Mouse (Mus musculus) MEL (cell line): ENCODE results near the gene Scaf11. TPM values are rescaled to one million over a fixed set of nuclear protein-coding genes. Genes with fewer than 3 reads are reported as not detected.

ENCODE experiments used
- DNase-seq: peaks from one replicate; pipeline ENCODE4 v3.0.0; 2011; ENCODE audit warnings: low read depth, low spot score
- H3K27ac ChIP-seq: 2 replicates; pipeline ENCODE4 v1.5.1; 2012; ENCODE audit warnings: low read depth, mild to moderate bottlenecking, control low read depth, low read length, moderate library complexity; ENCODE audit not compliant: control insufficient read depth
- H3K27me3 ChIP-seq, 2 experiments: fragments of 150-350 bp in 1 of 2; sonication (generic) in 1 of 2; 2 replicates each; pipeline ENCODE4 v1.6.1; 2012; ENCODE audit warnings: low read length in 2 of 2, mild to moderate bottlenecking in 2 of 2, improper control_type of control experiment in 1 of 2, moderate library complexity in 1 of 2; ENCODE audit not compliant: insufficient read depth in 2 of 2, control insufficient read depth in 1 of 2
- H3K36me3 ChIP-seq, 2 experiments: 2 replicates each; pipeline ENCODE4 v1.6.1; 2012 to 2014; ENCODE audit warnings: low read length in 2 of 2, improper control_type of control experiment in 1 of 2, inconsistent platforms in 1 of 2, mild to moderate bottlenecking in 1 of 2; ENCODE audit not compliant: insufficient read depth in 2 of 2, control insufficient read depth in 1 of 2
- H3K4me1 ChIP-seq, 2 experiments: fragments of 150-350 bp in 1 of 2; sonication (generic) in 1 of 2; 2 replicates each; pipeline ENCODE4 v1.6.1; 2012; ENCODE audit warnings: low read length in 2 of 2, improper control_type of control experiment in 1 of 2, mild to moderate bottlenecking in 1 of 2; ENCODE audit not compliant: insufficient read depth in 2 of 2, control insufficient read depth in 1 of 2
- H3K4me3 ChIP-seq, 2 experiments: fragments of 150-350 bp in 1 of 2; sonication (generic) in 1 of 2; 2 replicates each; pipeline ENCODE4 v1.5.1; 2012; ENCODE audit warnings: low read depth in 2 of 2, low read length in 2 of 2, mild to moderate bottlenecking in 2 of 2, moderate library complexity in 2 of 2, control low read depth in 1 of 2, improper control_type of control experiment in 1 of 2; ENCODE audit not compliant: control insufficient read depth in 1 of 2, insufficient read depth in 1 of 2
- H3K79me2 ChIP-seq: 2 replicates; pipeline ENCODE4 v1.6.1; 2012; ENCODE audit warnings: mild to moderate bottlenecking, low read length, moderate library complexity; ENCODE audit not compliant: control insufficient read depth, poor library complexity, insufficient read depth
- H3K9ac ChIP-seq: 2 replicates; pipeline ENCODE4 v1.6.1; 2012; ENCODE audit warnings: low read depth, mild to moderate bottlenecking, control low read depth, low read length, moderate library complexity; ENCODE audit not compliant: control insufficient read depth, poor library complexity, severe bottlenecking
- H3K9me3 ChIP-seq: fragments of 150-350 bp; sonication (generic); replicated peaks from 2 replicates; pipeline ENCODE4 v1.6.1; 2012; ENCODE audit warnings: mild to moderate bottlenecking, low read length, improper control_type of control experiment, moderate library complexity; ENCODE audit not compliant: insufficient read depth
- CHD2 ChIP-seq: IDR thresholded peaks from 2 replicates; pipeline ENCODE4 v1.6.1; 2011; ENCODE audit warnings: low read length, improper control_type of control experiment
- E2F4 ChIP-seq: IDR thresholded peaks from 2 replicates; pipeline ENCODE4 v1.6.1; 2011; ENCODE audit warnings: low read depth, low read length, improper control_type of control experiment, borderline replicate concordance
- ELF1 ChIP-seq: IDR thresholded peaks from 2 replicates; pipeline ENCODE4 v1.6.1; 2014; ENCODE audit warnings: low read depth, mild to moderate bottlenecking, inconsistent platforms, low read length, improper control_type of control experiment, moderate library complexity
- EP300 ChIP-seq, 2 experiments: IDR thresholded peaks; 2 replicates each; pipeline ENCODE4 v1.6.1; 2011; ENCODE audit warnings: improper control_type of control experiment in 2 of 2, low read length in 2 of 2, low read depth in 1 of 2, mild to moderate bottlenecking in 1 of 2
- ETS1 ChIP-seq: IDR thresholded peaks from 2 replicates; pipeline ENCODE4 v1.6.1; 2012; ENCODE audit warnings: low read depth, mild to moderate bottlenecking, inconsistent platforms, low read length, improper control_type of control experiment, moderate library complexity
- GATA1 ChIP-seq: IDR thresholded peaks from 2 replicates; pipeline ENCODE4 v1.6.1; 2011; ENCODE audit warnings: low read depth, low read length, improper control_type of control experiment
- JUND ChIP-seq: IDR thresholded peaks from 2 replicates; pipeline ENCODE4 v1.6.1; 2011; ENCODE audit warnings: low read depth, mild to moderate bottlenecking, improper control_type of control experiment, low read length
- MAFK ChIP-seq: IDR thresholded peaks from 2 replicates; pipeline ENCODE4 v1.6.1; 2011; ENCODE audit warnings: low read depth, mild to moderate bottlenecking, low read length, improper control_type of control experiment, borderline replicate concordance
- MAX ChIP-seq: IDR thresholded peaks from 2 replicates; pipeline ENCODE4 v1.6.1; 2011; ENCODE audit warnings: low read length, improper control_type of control experiment
- MAZ ChIP-seq: IDR thresholded peaks from 2 replicates; pipeline ENCODE4 v1.6.1; 2012; ENCODE audit warnings: low read depth, mild to moderate bottlenecking, inconsistent platforms, low read length, improper control_type of control experiment
- MEF2A ChIP-seq: IDR thresholded peaks from 2 replicates; pipeline ENCODE4 v1.6.1; 2014; ENCODE audit warnings: low read depth, mild to moderate bottlenecking, inconsistent platforms, low read length, improper control_type of control experiment; ENCODE audit not compliant: poor library complexity, insufficient replicate concordance, severe bottlenecking; ENCODE audit errors: extremely low read depth
- MYB ChIP-seq: IDR thresholded peaks from 2 replicates; pipeline ENCODE4 v1.6.1; 2011; ENCODE audit warnings: mild to moderate bottlenecking, low read depth, low read length, improper control_type of control experiment
- NELFE ChIP-seq: IDR thresholded peaks from 2 replicates; pipeline ENCODE4 v1.6.1; 2011; ENCODE audit warnings: low read depth, low read length, improper control_type of control experiment
- NRF1 ChIP-seq: IDR thresholded peaks from 2 replicates; pipeline ENCODE4 v1.6.1; 2014; ENCODE audit warnings: low read depth, mild to moderate bottlenecking, inconsistent platforms, low read length, improper control_type of control experiment, moderate library complexity; ENCODE audit not compliant: poor library complexity, insufficient read depth, severe bottlenecking
- RAD21 ChIP-seq: IDR thresholded peaks from 2 replicates; pipeline ENCODE4 v1.6.1; 2011; ENCODE audit warnings: mild to moderate bottlenecking, low read depth, low read length, improper control_type of control experiment
- RCOR1 ChIP-seq: IDR thresholded peaks from 2 replicates; pipeline ENCODE4 v1.6.1; 2012; ENCODE audit warnings: low read depth, mild to moderate bottlenecking, inconsistent platforms, low read length, improper control_type of control experiment
- SMC3 ChIP-seq: IDR thresholded peaks from 2 replicates; pipeline ENCODE4 v1.6.1; 2011; ENCODE audit warnings: low read depth, low read length, improper control_type of control experiment
- TAL1 ChIP-seq: IDR thresholded peaks from 2 replicates; pipeline ENCODE4 v1.6.1; 2012; ENCODE audit warnings: mild to moderate bottlenecking, inconsistent platforms, low read length, moderate library complexity, mixed read lengths
- TBP ChIP-seq: IDR thresholded peaks from 2 replicates; pipeline ENCODE4 v1.8.0; 2011; ENCODE audit warnings: low read depth, low read length, improper control_type of control experiment
- TCF12 ChIP-seq: IDR thresholded peaks from 2 replicates; pipeline ENCODE4 v1.6.1; 2014; ENCODE audit warnings: low read depth, mild to moderate bottlenecking, inconsistent platforms, low read length, improper control_type of control experiment, moderate library complexity
- UBTF ChIP-seq: IDR thresholded peaks from 2 replicates; pipeline ENCODE4 v1.6.1; 2012; ENCODE audit warnings: low read depth, mild to moderate bottlenecking, inconsistent platforms, low read length, improper control_type of control experiment, moderate library complexity, borderline replicate concordance; ENCODE audit not compliant: insufficient read depth
- USF1 ChIP-seq: IDR thresholded peaks from 2 replicates; pipeline ENCODE4 v1.6.1; 2014; ENCODE audit warnings: low read depth, mild to moderate bottlenecking, inconsistent platforms, low read length, improper control_type of control experiment, moderate library complexity
- USF2 ChIP-seq, 2 experiments: IDR thresholded peaks; 2 replicates each; pipeline ENCODE4 v1.6.1; 2011 to 2012; ENCODE audit warnings: improper control_type of control experiment in 2 of 2, low read length in 2 of 2, borderline replicate concordance in 1 of 2, inconsistent platforms in 1 of 2, low read depth in 1 of 2, mild to moderate bottlenecking in 1 of 2; ENCODE audit not compliant: insufficient read depth in 1 of 2
- ZC3H11A ChIP-seq: IDR thresholded peaks from 2 replicates; pipeline ENCODE4 v1.6.1; 2012; ENCODE audit warnings: low read depth, mild to moderate bottlenecking, inconsistent platforms, low read length, improper control_type of control experiment
- ZKSCAN1 ChIP-seq: IDR thresholded peaks from 2 replicates; pipeline ENCODE4 v1.6.1; 2012; ENCODE audit warnings: low read depth, mild to moderate bottlenecking, inconsistent platforms, low read length, improper control_type of control experiment, moderate library complexity
- ZMIZ1 ChIP-seq: IDR thresholded peaks from 2 replicates; pipeline ENCODE4 v1.6.1; 2012; ENCODE audit warnings: low read depth, mild to moderate bottlenecking, inconsistent platforms, low read length, improper control_type of control experiment, moderate library complexity
- ZNF384 ChIP-seq: IDR thresholded peaks from 2 replicates; pipeline ENCODE4 v1.6.1; 2012; ENCODE audit warnings: low read depth, mild to moderate bottlenecking, inconsistent platforms, low read length, improper control_type of control experiment
- polyA plus RNA-seq, 2 experiments: library from polyadenylated mRNA; stranded (reverse) in 1 of 2; unstranded in 1 of 2; fragments of >175 nt in 1 of 2; fragments of >200 nt in 1 of 2; gene quantifications; 2 replicates each; pipeline versions ENCODE4 v1.2.1 to v1.2.4; 2012; ENCODE audit warnings: low replicate concordance in 2 of 2, low read depth in 1 of 2; ENCODE audit not compliant: insufficient read length in 2 of 2, insufficient read depth in 1 of 2, missing spikeins in 1 of 2
- total RNA-seq: library from RNA; depleted of rRNA; stranded (reverse); fragments of 300-350 nt; gene quantifications from 2 replicates; pipeline ENCODE4 v1.2.3, GENCODE M21; 2012

Gene Scaf11
- total and polyA plus RNA-seq, 3 experiments, result 137 to 242 (median 165) TPM

GRCm38 (mm10) chr15:96490123-96490522, 29.5 kb upstream of the Scaf11 start:
- TF ChIP-seq ZNF384 (peak; percentile 92), TCF12 (0 out of 2 replicates have a peak, but pooled peaks have one; percentile 6), MAZ (no peak), MYB (no peak), EP300 (IDR thresholded peaks at IDR 0.05; ENCODE audit: low read depth in 1 of 2, low read length in 2 of 2) (0 out of 4 replicates have a peak, but pooled peaks of 1 of the 2 experiments have one; percentile 20), ZMIZ1 (no peak), TAL1 (no peak), ETS1 (0 out of 2 replicates have a peak, but pooled peaks have one; percentile 45), MAFK (no peak), NELFE (no peak), GATA1 (peak; percentile 52; the same call in 1 of the 2 replicates), RCOR1 (no peak)
- H3K4me1 ChIP-seq, result peaks cover 0 to 11% of the 10 kb centered on the region in 2 experiments; a peak in 2 of 4 replicates

GRCm38 (mm10) chr15:96488941-96489786, 28.5 kb upstream of the Scaf11 start:
- peak overlapping the region; percentile 53 to 77 for H3K4me3 ChIP-seq
- peaks cover 0 to 8% of the 10 kb centered on the region in 2 experiments; a peak in 2 of 4 replicates for H3K36me3 ChIP-seq
- no peak overlapping the region for H3K27ac ChIP-seq
- no peaks in the 10 kb centered on the region for H3K9me3 ChIP-seq
- peak; percentile 90 for DNase-seq
- H3K27me3 ChIP-seq, result no peaks in the 10 kb centered on the region
- no peaks in the 10 kb centered on the region for H3K79me2 ChIP-seq
- H3K9ac ChIP-seq, result peak overlapping the region; percentile 54
- peaks cover 0 to 11% of the 10 kb centered on the region in 2 experiments; a peak in 2 of 4 replicates for H3K4me1 ChIP-seq
- TF ChIP-seq ZNF384, result peak; percentile 63
- no peak for TF ChIP-seq ZMIZ1
- TF ChIP-seq E2F4, result peak; percentile 70; the same call in 1 of the 2 replicates
- TF ChIP-seq TCF12, result no peak
- no peak for TF ChIP-seq MEF2A
- no peak for TF ChIP-seq USF2 (IDR thresholded peaks at IDR 0.05; ENCODE audit: borderline replicate concordance in 1 of 2, insufficient read depth in 1 of 2, low read depth in 1 of 2, low read length in 2 of 2)
- peak; percentile 50 for TF ChIP-seq GATA1
- TF ChIP-seq SMC3, result no peak
- TF ChIP-seq JUND, result no peak
- TF ChIP-seq TBP, result 0 out of 2 replicates have a peak, but pooled peaks have one; percentile 38
- TF ChIP-seq MAFK, result no peak
- no peak for TF ChIP-seq UBTF
- TF ChIP-seq ETS1, result no peak; the same call in 1 of the 2 replicates
- TF ChIP-seq CHD2, result no peak
- no peak for TF ChIP-seq NRF1
- peak; percentile 94 for TF ChIP-seq MAX
- TF ChIP-seq ZC3H11A, result no peak; the same call in 1 of the 2 replicates
- peak; percentile 8 for TF ChIP-seq RAD21
- TF ChIP-seq ZKSCAN1, result no peak
- 0 out of 2 replicates have a peak, but pooled peaks have one; percentile 34 for TF ChIP-seq ELF1
- TF ChIP-seq USF1, result peak; percentile 77

More at GRCm38 (mm10) chr15:96490123-96490522, 29.5 kb upstream of the Scaf11 start:
- H3K4me3 ChIP-seq, result no peak overlapping the region
- no peaks in the 10 kb centered on the region for H3K79me2 ChIP-seq
- no peaks in the 10 kb centered on the region for H3K27me3 ChIP-seq
- H3K36me3 ChIP-seq, result peaks cover 0 to 8% of the 10 kb centered on the region in 2 experiments; a peak in 2 of 4 replicates
- no peak overlapping the region for H3K27ac ChIP-seq
- H3K9me3 ChIP-seq, result no peaks in the 10 kb centered on the region
- peak; percentile 71 for DNase-seq
- H3K9ac ChIP-seq, result no peak overlapping the region
